Mouse (Mus musculus): ENCODE measurements at regions not wholly inside any gene's neighbourhood (a gene's known extent, or its start where the extent isn't known, plus 50 kb on each side); places are given as distances from the start of the nearest gene placed in this dataset.

DNA sequence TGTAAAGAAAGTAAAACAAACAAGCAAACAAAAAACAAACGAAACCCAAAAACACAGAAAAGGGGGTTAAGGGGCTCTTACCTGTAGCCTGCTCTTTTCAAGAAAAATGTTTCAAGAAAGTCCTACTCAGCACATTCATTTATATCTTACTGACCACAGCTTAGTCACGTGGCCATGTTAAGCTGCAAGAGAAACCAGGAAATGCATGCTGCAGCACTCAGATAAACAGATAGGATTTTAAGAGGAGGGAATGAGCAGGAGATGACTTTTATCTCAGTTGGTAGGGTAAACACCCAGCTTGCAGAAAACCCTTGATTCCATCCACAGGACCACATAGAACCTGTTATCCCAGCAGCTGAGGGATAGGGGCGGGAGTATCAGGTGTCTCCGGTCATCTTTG, 62.9 kb upstream of the Sfmbt2 start:
- Histone ChIP-seq H3K27ac (replicated peaks; ENCODE audit: insufficient read depth, low read depth, low read length) (no peak overlapping the region), H3K79me2 (ENCODE audit: control insufficient read depth, insufficient read depth, low read length) (no peaks in the 10 kb centered on the region), H3K27me3 (ENCODE audit: control insufficient read depth, insufficient read depth, low read length) (no peaks in the 10 kb centered on the region), H3K4me1 (ENCODE audit: control insufficient read depth, insufficient read depth, low read length) (no peaks in the 10 kb centered on the region; the same call in 1 of the 2 replicates), H3K9ac (ENCODE audit: low read depth, low read length) (no peak overlapping the region), H3K4me3 (ENCODE audit: insufficient read depth, low read depth, low read length) (no peak overlapping the region), H3K36me3 (ENCODE audit: control insufficient read depth, insufficient read depth, low read length) (no peaks in the 10 kb centered on the region)
- no peak for DNase-seq (ENCODE audit: extremely low read depth, low read depth, low spot score)
- no peak for TF ChIP-seq POLR2A (IDR thresholded peaks at IDR 0.05; ENCODE audit: extremely low read depth, insufficient read depth, low read length)
- 66% methylated on average over 4 of the region's 4 CpGs for WGBS

DNA sequence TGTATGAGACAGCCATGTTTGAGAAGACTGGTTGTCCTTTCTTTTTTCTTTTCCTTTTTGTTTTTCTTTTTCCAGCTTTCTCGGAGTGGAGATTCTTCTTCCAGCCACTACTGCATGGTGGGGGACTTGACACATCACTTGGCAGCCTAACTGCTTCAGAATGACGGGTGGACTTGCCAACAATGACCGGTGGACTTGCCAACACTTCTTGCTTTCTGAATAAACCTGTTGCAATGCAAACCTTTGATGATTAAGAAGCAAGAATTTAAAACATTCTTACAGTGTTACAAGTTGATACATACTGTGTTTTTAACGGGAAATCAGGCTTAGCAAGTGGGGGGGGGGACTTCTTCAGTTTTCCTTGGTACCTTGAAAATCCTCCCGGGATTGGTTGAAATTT, 60.7 kb upstream of the Sfmbt2 start:
- Histone ChIP-seq H3K27me3 (ENCODE audit: control insufficient read depth, insufficient read depth, low read length) (no peaks in the 10 kb centered on the region), H3K27ac (replicated peaks; ENCODE audit: insufficient read depth, low read depth, low read length) (no peak overlapping the region), H3K79me2 (ENCODE audit: control insufficient read depth, insufficient read depth, low read length) (no peaks in the 10 kb centered on the region), H3K4me1 (ENCODE audit: control insufficient read depth, insufficient read depth, low read length) (no peaks in the 10 kb centered on the region; the same call in 1 of the 2 replicates), H3K36me3 (ENCODE audit: control insufficient read depth, insufficient read depth, low read length) (no peaks in the 10 kb centered on the region), H3K9ac (ENCODE audit: low read depth, low read length) (no peak overlapping the region), H3K4me3 (ENCODE audit: insufficient read depth, low read depth, low read length) (no peak overlapping the region)
- no peak for TF ChIP-seq POLR2A (IDR thresholded peaks at IDR 0.05; ENCODE audit: extremely low read depth, insufficient read depth, low read length)
- no peak for TF ChIP-seq CTCF (IDR thresholded peaks at IDR 0.05; ENCODE audit: low read depth, low read length)
- 80% methylated on average over 5 of the region's 5 CpGs for WGBS
- DNase-seq (ENCODE audit: extremely low read depth, low read depth, low spot score) = no peak

DNA sequence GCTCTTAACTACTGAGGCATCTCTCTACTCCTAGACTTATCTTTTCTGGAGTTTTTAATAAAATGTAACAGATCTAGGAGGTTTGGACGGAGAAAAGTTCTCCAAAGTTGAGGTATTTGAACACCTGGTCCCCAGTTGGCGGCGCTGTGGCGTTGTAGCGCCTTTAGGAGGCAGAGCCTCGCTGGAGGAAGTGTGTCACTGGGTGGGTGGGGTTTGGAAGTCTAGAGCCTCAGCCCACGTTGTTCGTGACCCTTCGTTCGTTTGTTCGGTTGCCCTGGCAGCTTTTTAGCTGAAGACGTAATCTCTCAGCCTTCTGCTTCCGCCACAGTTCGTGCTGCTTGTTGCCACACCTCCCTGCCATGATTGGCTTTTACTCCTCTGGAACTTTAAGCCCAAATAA, 58.6 kb upstream of the Sfmbt2 start:
- H3K4me3 ChIP-seq (ENCODE audit: insufficient read depth, low read depth, low read length) = no peak overlapping the region
- H3K9ac ChIP-seq (ENCODE audit: low read depth, low read length) = no peak overlapping the region
- no peaks in the 10 kb centered on the region for H3K36me3 ChIP-seq (ENCODE audit: control insufficient read depth, insufficient read depth, low read length)
- H3K4me1 ChIP-seq (ENCODE audit: control insufficient read depth, insufficient read depth, low read length) = no peaks in the 10 kb centered on the region; the same call in 1 of the 2 replicates
- 78% methylated on average over 14 of the region's 14 CpGs for WGBS
- no peak for DNase-seq (ENCODE audit: extremely low read depth, low read depth, low spot score)
- no peaks in the 10 kb centered on the region for H3K27me3 ChIP-seq (ENCODE audit: control insufficient read depth, insufficient read depth, low read length)
- H3K79me2 ChIP-seq (ENCODE audit: control insufficient read depth, insufficient read depth, low read length) = no peaks in the 10 kb centered on the region
- TF ChIP-seq POLR2A (IDR thresholded peaks at IDR 0.05; ENCODE audit: extremely low read depth, insufficient read depth, low read length) (no peak), CTCF (IDR thresholded peaks at IDR 0.05; ENCODE audit: low read depth, low read length) (no peak)
- no peak overlapping the region for H3K27ac ChIP-seq (replicated peaks; ENCODE audit: insufficient read depth, low read depth, low read length)

DNA sequence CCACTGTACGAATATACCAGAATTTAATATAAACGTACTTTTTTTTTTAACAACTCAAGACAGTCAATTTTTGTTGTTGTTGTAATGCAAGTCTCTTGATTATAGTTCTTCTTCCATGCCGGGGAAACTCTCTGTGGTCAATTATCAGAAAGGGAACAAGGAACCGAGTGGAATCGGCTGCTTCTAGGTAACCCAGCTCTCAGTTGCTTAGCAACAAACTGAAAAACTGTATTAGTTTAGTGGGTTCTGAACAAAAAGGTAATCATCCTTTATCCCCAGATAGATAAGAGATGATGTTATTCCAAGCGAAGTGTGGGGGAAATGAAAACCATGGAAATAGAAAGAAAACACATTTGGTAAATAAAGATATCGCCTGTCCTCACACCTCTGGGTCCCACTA, 57.9 kb upstream of the Sfmbt2 start:
- H3K4me1 ChIP-seq (ENCODE audit: control insufficient read depth, insufficient read depth, low read length) = no peaks in the 10 kb centered on the region; the same call in 1 of the 2 replicates
- no peaks in the 10 kb centered on the region for H3K79me2 ChIP-seq (ENCODE audit: control insufficient read depth, insufficient read depth, low read length)
- H3K36me3 ChIP-seq (ENCODE audit: control insufficient read depth, insufficient read depth, low read length) = no peaks in the 10 kb centered on the region
- no peak for DNase-seq (ENCODE audit: extremely low read depth, low read depth, low spot score)
- H3K4me3 ChIP-seq (ENCODE audit: insufficient read depth, low read depth, low read length) = no peak overlapping the region
- no peaks in the 10 kb centered on the region for H3K27me3 ChIP-seq (ENCODE audit: control insufficient read depth, insufficient read depth, low read length)
- no peak overlapping the region for H3K27ac ChIP-seq (replicated peaks; ENCODE audit: insufficient read depth, low read depth, low read length)
- TF ChIP-seq POLR2A (IDR thresholded peaks at IDR 0.05; ENCODE audit: extremely low read depth, insufficient read depth, low read length) = no peak
- no peak for TF ChIP-seq CTCF (IDR thresholded peaks at IDR 0.05; ENCODE audit: low read depth, low read length)
- H3K9ac ChIP-seq (ENCODE audit: low read depth, low read length) = no peak overlapping the region
- WGBS = 92% methylated on average over 7 of the region's 7 CpGs

DNA sequence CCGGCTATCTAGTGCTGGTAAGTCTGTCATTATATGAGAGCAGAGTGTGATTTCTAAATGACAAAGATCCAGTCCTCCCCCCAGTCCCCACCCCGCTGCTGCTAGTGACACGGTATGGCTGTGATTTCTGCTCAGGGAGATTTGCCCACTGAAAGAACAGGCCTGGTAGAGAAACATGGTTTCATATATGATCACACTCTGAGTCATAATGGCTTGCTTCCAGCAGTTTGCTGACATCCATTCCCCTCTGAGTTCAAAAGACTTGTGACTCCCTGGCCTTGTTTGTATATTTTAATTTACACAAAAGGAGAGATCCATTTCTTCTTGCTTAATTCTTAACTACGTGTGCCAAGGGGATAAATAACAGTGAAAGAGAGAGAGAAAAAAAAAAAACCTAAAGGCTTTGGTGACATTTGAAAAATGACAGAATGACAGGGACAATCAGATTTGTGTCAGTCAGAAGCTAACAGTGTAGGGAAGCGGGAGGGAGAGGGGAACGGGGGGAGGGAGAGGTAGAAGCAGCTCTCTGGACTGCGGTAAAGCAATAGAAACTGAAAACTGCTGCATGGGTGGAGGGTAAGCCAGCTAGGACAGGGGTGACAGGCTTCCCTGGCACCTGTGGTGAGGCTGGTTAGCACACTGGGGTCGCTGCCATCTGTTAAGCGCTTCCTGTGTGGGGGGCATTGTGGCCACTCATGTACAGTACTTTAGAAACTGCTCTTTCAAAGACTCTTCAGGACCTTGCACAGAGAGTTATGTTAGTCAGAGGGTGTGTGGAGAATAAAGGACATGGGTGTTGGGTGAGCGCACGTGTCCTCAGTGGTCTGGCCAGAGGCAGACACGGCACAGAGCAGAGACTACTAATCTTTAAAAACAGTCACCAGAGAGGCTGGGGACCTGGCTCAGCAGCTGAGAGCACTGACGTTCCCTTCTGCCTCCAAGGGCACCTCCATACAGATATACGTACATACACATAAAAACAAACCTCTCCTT, 55.8 kb upstream of the Sfmbt2 start:
- H3K36me3 ChIP-seq (ENCODE audit: control insufficient read depth, insufficient read depth, low read length) = no peaks in the 10 kb centered on the region
- peak; percentile 15 for DNase-seq (ENCODE audit: extremely low read depth, low read depth, low spot score)
- WGBS = 49% methylated on average over 14 of the region's 14 CpGs
- no peaks in the 10 kb centered on the region for H3K4me1 ChIP-seq (ENCODE audit: control insufficient read depth, insufficient read depth, low read length)
- H3K9ac ChIP-seq (ENCODE audit: low read depth, low read length) = no peak overlapping the region
- no peaks in the 10 kb centered on the region for H3K79me2 ChIP-seq (ENCODE audit: control insufficient read depth, insufficient read depth, low read length)
- H3K27ac ChIP-seq (replicated peaks; ENCODE audit: insufficient read depth, low read depth, low read length) = no peak overlapping the region
- no peak overlapping the region for H3K4me3 ChIP-seq (ENCODE audit: insufficient read depth, low read depth, low read length)
- H3K27me3 ChIP-seq (ENCODE audit: control insufficient read depth, insufficient read depth, low read length) = no peaks in the 10 kb centered on the region
- TF ChIP-seq CTCF (IDR thresholded peaks at IDR 0.05; ENCODE audit: low read depth, low read length) = no peak
- TF ChIP-seq POLR2A (IDR thresholded peaks at IDR 0.05; ENCODE audit: extremely low read depth, insufficient read depth, low read length) = no peak

DNA sequence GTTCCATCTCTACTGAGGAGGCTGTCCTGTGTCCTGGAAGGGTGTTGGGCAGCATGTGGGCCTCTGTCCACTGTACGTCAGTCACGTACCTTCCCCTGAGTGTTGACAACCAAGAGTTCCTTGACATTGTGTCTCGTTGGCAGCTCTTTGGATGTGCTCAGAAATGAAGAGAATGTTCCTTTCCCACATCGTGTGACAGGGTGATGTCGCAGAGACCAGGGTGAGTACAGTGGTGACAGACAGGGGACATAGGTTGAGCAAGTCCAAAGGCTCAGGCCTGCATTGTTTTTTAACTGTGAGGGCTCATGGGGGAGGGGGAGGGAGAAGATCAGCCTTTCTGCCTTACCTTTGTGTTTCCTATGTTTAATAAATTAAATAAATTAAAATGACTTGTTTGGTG, 54.0 kb upstream of the Sfmbt2 start:
- Histone ChIP-seq H3K27ac (replicated peaks; ENCODE audit: insufficient read depth, low read depth, low read length) (no peak overlapping the region), H3K4me3 (ENCODE audit: insufficient read depth, low read depth, low read length) (no peak overlapping the region), H3K79me2 (ENCODE audit: control insufficient read depth, insufficient read depth, low read length) (no peaks in the 10 kb centered on the region), H3K4me1 (ENCODE audit: control insufficient read depth, insufficient read depth, low read length) (no peaks in the 10 kb centered on the region), H3K9ac (ENCODE audit: low read depth, low read length) (no peak overlapping the region), H3K36me3 (ENCODE audit: control insufficient read depth, insufficient read depth, low read length) (no peaks in the 10 kb centered on the region), H3K27me3 (ENCODE audit: control insufficient read depth, insufficient read depth, low read length) (no peaks in the 10 kb centered on the region)
- TF ChIP-seq CTCF (IDR thresholded peaks at IDR 0.05; ENCODE audit: low read depth, low read length) = no peak
- WGBS = 74% methylated on average over 5 of the region's 5 CpGs
- no peak for DNase-seq (ENCODE audit: extremely low read depth, low read depth, low spot score)

Data from liver, adult 2 months (tissue).